Mouse (Mus musculus) olfactory bulb, adult 2 months (tissue): ENCODE data around the gene Chchd6. TPM values are rescaled to one million over a fixed set of nuclear protein-coding genes. Genes with fewer than 3 reads are reported as not detected.

Experiments used
- H3K27ac ChIP-seq: fragments of 200-500 bp; 2 replicates; pipeline ENCODE4 v1.5.1; 2012; ENCODE audit warnings: low read depth, low read length; ENCODE audit not compliant: insufficient read depth
- H3K4me1 ChIP-seq: fragments of 200-500 bp; 2 replicates; pipeline ENCODE4 v1.6.1; 2012; ENCODE audit warnings: low read length; ENCODE audit not compliant: control insufficient read depth, insufficient read depth
- H3K4me3 ChIP-seq: fragments of 200-500 bp; 2 replicates; pipeline ENCODE4 v1.5.1; 2012; ENCODE audit warnings: mild to moderate bottlenecking, low read depth, low read length, moderate library complexity; ENCODE audit not compliant: insufficient read depth
- CTCF ChIP-seq: fragments of 200-500 bp; IDR thresholded peaks from 2 replicates; pipeline ENCODE4 v1.5.1; 2012; ENCODE audit warnings: low read depth, mild to moderate bottlenecking, low read length, moderate library complexity; ENCODE audit not compliant: insufficient read depth
- POLR2A ChIP-seq: fragments of 200-500 bp; IDR thresholded peaks from 2 replicates; pipeline ENCODE4 v1.6.1; 2012; ENCODE audit warnings: mild to moderate bottlenecking, low read depth, low read length, moderate library complexity; ENCODE audit not compliant: insufficient read depth
- WGBS: fragments of 180-500 bp; shearing (Covaris S2); methylation state at CpG from one replicate; pipeline ENCODE4 v1.1.7; 2018; 5-methylcytosine and 5-hydroxymethylcytosine counted together
- polyA plus RNA-seq: library from polyadenylated mRNA; stranded (reverse); fragments of >200 nt; gene quantifications from 2 replicates; pipeline ENCODE4 v1.2.4, GENCODE M21; 2012; ENCODE audit warnings: low replicate concordance; ENCODE audit not compliant: missing spikeins, insufficient read depth, insufficient read length

Gene Chchd6
- polyA plus RNA-seq, 1 experiment = not detected

DNA sequence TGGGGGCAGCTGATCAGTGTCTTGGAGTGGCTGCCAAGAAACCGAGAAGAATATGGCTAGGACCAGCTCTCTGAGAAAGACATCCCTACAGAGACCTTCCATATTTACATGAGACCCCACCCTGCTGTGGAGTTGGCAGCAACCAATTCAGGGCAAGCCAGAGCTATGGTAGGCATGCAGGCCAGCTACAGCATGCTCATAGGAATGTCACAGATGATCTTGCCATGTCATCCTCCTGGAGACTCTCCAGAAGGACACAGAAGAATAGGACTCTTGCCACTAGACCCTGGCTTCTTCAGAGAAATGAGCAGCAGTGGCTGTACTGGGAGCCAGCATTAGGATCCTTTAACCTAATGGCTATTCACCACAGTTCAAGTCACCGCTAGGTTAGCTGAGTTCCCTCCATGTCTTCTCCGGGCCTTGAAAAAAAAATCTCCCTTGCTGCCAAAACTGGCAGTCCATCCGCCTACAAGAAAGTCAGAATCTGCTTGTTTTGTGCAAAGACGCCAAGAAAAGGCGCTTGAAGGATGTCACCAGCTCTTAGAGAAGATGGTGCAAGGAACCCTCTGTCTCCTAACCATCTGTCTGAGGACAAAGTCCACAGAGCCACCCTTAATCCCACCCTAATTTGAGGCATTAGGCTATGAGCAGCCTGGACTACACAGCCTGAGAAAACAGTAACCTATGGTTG, 43.0 kb downstream of the Chchd6 start:
- Histone ChIP-seq H3K4me3 (no peak overlapping the region), H3K4me1 (no peaks in the 10 kb centered on the region), H3K27ac (no peak overlapping the region)
- TF ChIP-seq CTCF (no peak), POLR2A (no peak)
- 87% methylated on average over 6 of the region's 6 CpGs for WGBS

- no peak overlapping the region for H3K27ac ChIP-seq
- no peak overlapping the region for H3K4me3 ChIP-seq
- no peak for TF ChIP-seq POLR2A
- no peak for TF ChIP-seq CTCF
- WGBS = 86% methylated on average over 3 of the region's 3 CpGs
- no peaks in the 10 kb centered on the region for H3K4me1 ChIP-seq
Observed at GRCm38 (mm10) chr6:89549157-89549556, 46.3 kb downstream of the Chchd6 start.

GRCm38 (mm10) chr6:89547951-89548350, 47.5 kb downstream of the Chchd6 start:
- TF ChIP-seq CTCF (no peak), POLR2A (no peak)
- Histone ChIP-seq H3K4me3 (no peak overlapping the region), H3K27ac (no peak overlapping the region), H3K4me1 (no peaks in the 10 kb centered on the region)
- 91% methylated on average over 3 of the region's 3 CpGs for WGBS

DNA sequence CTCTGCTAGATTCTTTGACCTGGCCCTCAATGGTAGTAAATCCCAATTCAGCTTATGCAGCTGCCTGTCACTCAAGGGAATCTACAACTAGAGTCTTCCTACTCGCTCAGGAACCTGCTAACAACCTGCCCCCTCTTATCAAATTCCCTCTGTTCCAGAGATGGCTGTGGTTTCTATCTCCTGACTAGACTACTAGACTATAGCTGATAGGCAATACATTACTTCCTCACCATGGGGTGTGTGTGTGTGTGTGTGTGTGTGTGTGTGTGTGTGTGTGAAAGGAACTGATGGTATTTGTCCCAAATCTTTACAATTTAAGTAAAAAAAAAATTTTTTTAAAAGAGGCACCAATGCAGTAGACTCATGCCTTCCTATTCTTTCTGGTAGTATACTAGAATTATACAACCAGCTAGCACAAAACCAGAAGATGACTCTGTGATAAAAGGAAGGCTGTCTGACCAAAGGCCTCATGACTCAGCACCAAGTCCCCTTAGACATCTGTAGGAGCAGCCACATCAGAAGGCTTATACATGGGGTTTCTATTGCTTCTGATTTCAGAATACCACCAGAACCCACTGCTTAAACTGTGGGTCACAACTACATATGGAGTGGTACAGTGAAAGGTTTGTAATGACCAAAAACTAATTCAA, 57.2 kb downstream of the Chchd6 start:
- Histone ChIP-seq H3K27ac (no peak overlapping the region), H3K4me3 (no peak overlapping the region), H3K4me1 (no peaks in the 10 kb centered on the region)
- 100% methylated on average over 1 of the region's 1 CpGs for WGBS
- TF ChIP-seq POLR2A (no peak), CTCF (no peak)

- no peak for TF ChIP-seq POLR2A
- no peak for TF ChIP-seq CTCF
- 34% methylated on average over 1 of the region's 1 CpGs for WGBS
Observed at GRCm38 (mm10) chr6:89535626-89536225, 59.7 kb downstream of the Chchd6 start.

GRCm38 (mm10) chr6:89524766-89525165, 70.7 kb downstream of the Chchd6 start:
- H3K4me3 ChIP-seq = no peak overlapping the region
- TF ChIP-seq CTCF (no peak), POLR2A (no peak)
- H3K27ac ChIP-seq = no peak overlapping the region
- H3K4me1 ChIP-seq = peaks cover 11% of the 10 kb centered on the region
- WGBS = 36% methylated on average over 2 of the region's 2 CpGs

More at GRCm38 (mm10) chr6:89535626-89536225, 59.7 kb downstream of the Chchd6 start:
- H3K27ac ChIP-seq = no peak overlapping the region
- H3K4me3 ChIP-seq = no peak overlapping the region
- H3K4me1 ChIP-seq = no peaks in the 10 kb centered on the region

- Histone ChIP-seq H3K4me1 (peaks cover 5% of the 10 kb centered on the region), H3K27ac (no peak overlapping the region), H3K4me3 (no peak overlapping the region)
- TF ChIP-seq POLR2A (no peak), CTCF (no peak)
Observed at GRCm38 (mm10) chr6:89510154-89510553, 85.3 kb downstream of the Chchd6 start.

DNA sequence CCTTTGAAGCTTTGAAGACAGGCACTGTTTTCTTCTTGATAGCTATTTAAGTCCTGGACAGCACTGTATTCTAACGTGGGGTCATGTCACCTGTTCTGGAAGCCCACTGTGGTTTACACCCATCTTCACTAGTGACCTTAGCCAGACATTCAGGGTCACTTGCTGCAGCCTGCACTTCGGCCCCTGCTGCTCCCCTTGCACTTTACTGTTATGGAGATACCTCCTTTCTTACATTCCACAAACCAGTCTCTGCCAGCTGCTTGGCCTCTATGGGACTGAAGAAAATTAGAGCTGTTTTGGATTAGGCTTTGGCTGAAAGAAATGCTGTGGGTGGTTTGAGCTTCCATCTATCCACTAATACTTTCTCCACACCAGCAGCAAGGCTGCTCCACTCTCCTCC, 86.7 kb downstream of the Chchd6 start:
- H3K4me3 ChIP-seq = no peak overlapping the region
- H3K27ac ChIP-seq = peak overlapping the region; percentile 81
- peaks cover 5% of the 10 kb centered on the region for H3K4me1 ChIP-seq
- WGBS = 37% methylated on average over 2 of the region's 2 CpGs
- TF ChIP-seq CTCF = no peak
- no peak for TF ChIP-seq POLR2A

DNA sequence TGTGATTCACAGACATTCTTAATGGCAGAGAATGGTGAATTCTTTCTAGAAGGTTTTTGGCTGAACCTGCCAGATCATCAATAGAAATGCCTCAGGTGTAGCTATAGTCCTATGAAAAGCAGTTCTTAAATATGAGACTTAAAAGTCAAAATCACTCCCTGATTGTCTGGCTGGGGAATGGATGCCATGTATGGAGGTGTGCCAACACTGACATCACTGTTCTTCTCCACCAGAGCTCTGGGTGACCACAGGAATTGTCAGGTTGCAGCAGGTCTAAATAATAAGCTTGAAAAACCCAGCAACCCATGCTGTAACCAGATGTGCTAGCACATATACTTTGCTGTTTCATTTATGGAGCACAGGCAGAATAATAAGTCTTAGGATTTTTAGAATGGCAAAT, 87.2 kb downstream of the Chchd6 start:
- no peak overlapping the region for H3K4me3 ChIP-seq
- H3K4me1 ChIP-seq = peaks cover 5% of the 10 kb centered on the region
- H3K27ac ChIP-seq = peak overlapping the region; percentile 81; the same call in 1 of the 2 replicates
- TF ChIP-seq CTCF (no peak), POLR2A (no peak)
